Mouse (Mus musculus) left cerebral cortex, postnatal 14 days (tissue): ENCODE measurements around the gene Cd180. TPM values are rescaled to one million over a fixed set of nuclear protein-coding genes. Genes with fewer than 3 reads are reported as not detected.
"Not testable (repeated sequence)": the region's sequence is repeated elsewhere in the genome, so short reads cannot be mapped to it uniquely, and the experiment has no call there.

ENCODE experiments used
- DNase-seq, 2 experiments: peaks; one replicate each; pipeline ENCODE4 v3.0.0; 2021 to 2022; ENCODE audit warnings: low spot score in 2 of 2, mixed read lengths in 1 of 2
- intact Hi-C: fragments of 180-260 bp; cut with DNase I; formaldehyde crosslinking; loops from one replicate; pipeline ENCODE4 v1.15.1; 2025
- total RNA-seq, 2 experiments: library from RNA; stranded (reverse); gene quantifications; 2 replicates each; pipeline ENCODE4 v1.2.3; 2021

Cd180 gene
- total RNA-seq, 2 experiments from 2014 or later: 2.9 to 3.3 TPM

DNA sequence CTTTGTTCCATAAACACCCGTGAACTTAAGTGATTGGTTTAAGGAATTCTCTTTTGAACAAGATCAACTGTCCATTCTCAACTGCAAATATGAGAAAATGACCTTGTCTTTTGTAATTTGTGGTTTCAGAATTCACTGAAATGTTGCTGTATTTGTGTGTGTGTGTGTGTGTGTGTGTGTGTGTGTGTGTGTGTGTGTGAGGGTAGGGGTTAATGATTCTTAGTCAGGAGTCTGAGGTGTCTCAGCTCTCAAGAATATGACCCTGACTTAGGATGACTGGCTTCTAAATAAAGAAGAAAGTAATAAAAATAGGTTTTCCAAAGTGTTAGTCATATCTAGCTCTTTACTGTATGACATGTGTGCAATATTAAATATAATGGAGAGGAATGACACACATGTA, 33.5 kb downstream of the Cd180 start:
- intact Hi-C loops: no loop called here
- DNase-seq: no peak

DNA sequence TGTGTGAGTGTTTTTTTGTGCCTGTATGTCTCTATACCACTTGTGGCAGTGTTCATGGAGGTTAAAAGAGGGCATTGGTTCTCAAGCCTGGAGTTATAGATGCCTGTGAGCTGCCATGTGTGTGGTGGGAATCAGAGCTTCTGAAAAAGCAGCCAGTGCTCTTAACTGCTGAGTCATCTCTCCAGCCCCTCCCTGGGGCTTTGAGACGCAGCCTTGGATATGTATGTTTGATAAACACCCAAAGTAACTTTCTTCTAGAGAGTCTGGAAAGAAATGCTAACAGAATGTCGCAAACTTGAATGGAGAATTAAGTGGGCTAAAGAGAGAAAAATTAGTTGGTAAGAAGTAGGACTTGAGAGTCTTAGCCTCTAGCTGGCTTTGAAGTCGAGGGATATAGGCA, 34.7 kb downstream of the Cd180 start:
- intact Hi-C loops: no loop called here
- DNase-seq: no peak

DNA sequence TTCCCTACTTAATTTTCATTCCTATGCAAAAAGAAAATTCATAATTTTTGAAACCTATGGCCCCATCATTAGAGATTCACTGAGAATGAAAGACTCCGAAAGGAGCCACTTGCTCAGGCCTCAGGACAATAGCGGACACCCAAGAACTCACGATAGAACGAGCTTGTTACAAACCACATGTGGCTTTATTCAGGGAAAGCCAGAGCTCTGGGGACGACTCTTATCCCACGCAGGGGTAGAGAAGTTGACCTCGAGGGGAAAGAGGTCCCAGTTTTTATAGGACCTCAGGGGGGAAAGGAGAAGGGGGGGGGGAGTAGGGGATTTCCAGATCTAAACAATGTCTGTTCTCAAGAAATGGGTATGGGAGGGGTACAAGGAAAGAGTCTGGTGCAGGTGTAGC, 35.6 kb downstream of the Cd180 start:
- DNase-seq, intact Hi-C loops: not testable (repeated sequence)

DNA sequence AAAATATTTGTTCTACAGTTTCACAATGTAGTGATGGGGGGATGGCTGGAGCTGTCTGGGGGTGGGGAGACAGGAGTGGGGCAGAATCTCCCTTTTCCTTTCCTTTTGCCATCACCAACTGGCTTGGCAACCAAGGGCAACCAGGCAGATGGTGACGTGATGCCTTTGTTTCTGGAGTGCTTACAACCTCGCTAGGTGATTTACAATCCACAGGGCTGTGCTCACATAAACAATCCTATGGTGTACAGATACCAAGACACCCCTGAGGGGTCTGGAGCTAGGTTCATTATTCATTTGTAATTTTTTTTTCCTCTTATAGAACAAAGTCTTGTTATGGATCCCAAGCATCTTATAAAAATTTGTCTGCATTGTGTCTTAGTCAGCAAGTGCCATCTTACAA, 39.7 kb downstream of the Cd180 start:
- no peak for DNase-seq
- intact Hi-C loops: no loop called here

DNA sequence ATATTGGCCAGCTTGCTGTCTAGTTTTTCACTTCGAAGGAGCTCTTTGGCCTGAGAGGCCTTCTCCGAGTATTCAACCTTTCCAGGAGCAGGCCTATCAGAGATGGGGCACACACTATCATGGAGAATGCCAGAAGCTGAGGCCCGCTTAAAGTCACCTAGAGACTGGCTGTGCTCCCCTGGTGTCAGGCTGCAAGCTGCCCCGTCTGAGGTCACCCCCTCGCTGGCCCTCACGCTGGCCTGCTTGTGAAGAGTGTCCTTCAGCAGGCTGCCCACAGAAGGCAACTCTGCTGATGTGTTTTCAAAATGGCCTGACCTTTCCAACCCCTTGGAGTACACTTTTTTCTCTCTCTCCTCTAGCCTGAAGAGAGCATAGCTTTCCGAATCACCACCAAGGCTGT, 44.5 kb downstream of the Cd180 start:
- no peak for DNase-seq
- intact Hi-C loops: no loop called here

DNA sequence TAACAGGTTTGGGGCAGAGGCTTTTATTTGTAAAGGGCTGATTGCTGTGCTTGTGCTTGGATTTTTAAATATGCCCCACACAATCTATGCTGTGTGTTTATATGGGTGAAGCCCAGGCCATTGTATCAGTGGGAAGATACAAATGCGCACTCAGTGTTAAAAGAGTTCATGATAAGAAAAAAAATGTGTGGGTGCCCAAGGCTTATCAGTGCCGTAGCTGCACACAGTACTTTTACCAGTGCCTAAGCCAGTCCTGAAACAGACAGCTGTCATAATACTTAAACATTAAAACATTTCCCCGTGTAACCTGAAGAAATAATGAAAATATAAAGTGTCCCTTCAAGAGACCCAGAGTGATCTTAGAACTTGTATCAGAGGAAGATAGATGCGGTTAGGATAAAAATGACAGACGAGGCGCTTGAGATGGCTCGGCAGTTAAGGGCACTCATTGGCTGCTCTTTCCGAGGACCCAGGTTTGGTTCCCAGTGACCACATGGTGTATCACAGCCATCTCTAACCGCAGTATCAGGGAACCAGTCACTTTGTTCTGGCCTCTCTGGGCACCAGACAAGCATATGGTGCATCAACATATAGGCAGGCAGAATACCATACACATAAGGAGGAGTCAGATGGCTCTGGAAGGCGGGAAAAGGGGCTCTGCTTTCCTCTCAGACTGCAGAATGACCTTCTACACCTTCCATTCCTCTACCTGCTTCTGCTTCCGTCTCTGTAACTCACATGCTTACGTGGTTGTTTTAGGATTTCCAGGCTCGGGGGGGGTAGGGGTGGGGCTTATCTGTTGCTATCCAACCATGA, 46.6 kb downstream of the Cd180 start:
- no peak for DNase-seq
- intact Hi-C loops: no loop called here

DNA sequence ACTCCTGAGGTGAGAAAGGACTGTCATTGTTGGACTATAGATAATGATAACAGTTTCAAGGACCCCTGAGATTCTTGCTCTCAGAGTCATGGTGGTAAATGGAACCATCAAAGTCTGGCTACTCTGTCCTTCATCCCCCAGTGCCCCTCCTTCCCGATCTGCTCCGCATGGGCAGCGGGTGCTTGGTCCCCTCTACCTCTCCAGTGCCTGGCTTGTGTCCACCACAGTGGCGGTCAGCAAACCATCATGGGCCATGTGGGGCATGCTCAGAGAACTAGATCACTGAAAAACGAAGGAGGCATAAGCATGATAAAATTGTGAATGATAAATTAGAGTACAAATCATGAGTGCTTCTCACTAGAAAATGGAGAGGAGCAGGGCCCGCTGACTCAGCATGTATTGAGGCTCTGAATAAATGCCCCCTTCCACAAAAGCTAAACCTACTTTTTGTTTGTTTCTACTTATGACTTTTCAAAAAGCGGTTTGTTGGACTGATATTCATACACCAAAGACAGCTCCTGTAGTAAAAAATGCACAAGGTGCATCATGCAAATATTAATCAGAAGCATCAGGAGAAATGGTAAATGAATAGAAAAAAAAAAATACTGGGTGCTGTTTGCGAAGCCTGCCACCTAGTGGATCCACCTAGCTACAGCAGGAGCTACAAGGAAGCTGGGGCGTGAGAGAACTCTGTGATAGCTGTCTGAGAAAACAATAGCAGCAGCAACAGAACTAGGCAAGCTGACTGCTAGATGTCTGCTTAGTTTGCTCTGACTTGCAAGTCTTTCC, 51.3 kb downstream of the Cd180 start:
- peak; percentile 73 to 76 for DNase-seq
- intact Hi-C loops: loop anchor here (1.0 to 2.0 kb wide), 2 partner anchors 58 to 66 kb away; no protein-coding TSS in a partner anchor

DNA sequence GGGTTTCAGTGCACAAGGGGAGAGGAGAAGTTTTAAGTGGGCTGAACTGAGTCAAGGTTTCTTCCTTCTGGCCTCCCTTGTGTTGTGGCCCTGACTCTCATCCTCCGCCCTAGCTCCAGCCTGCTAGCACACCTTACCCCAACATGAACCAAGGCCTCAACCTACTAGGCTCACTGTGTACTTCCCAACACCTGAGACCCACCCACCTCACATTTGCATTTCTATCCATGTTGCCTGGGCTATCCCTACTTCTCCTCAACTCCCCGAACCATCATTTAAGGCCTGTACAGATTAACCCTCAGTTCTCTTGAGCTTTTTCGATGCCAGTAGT, 51.9 kb downstream of the Cd180 start:
- no peak for DNase-seq
- intact Hi-C loops: loop anchor here (1.0 to 2.0 kb wide), 2 partner anchors 58 to 67 kb away; no protein-coding TSS in a partner anchor

DNA sequence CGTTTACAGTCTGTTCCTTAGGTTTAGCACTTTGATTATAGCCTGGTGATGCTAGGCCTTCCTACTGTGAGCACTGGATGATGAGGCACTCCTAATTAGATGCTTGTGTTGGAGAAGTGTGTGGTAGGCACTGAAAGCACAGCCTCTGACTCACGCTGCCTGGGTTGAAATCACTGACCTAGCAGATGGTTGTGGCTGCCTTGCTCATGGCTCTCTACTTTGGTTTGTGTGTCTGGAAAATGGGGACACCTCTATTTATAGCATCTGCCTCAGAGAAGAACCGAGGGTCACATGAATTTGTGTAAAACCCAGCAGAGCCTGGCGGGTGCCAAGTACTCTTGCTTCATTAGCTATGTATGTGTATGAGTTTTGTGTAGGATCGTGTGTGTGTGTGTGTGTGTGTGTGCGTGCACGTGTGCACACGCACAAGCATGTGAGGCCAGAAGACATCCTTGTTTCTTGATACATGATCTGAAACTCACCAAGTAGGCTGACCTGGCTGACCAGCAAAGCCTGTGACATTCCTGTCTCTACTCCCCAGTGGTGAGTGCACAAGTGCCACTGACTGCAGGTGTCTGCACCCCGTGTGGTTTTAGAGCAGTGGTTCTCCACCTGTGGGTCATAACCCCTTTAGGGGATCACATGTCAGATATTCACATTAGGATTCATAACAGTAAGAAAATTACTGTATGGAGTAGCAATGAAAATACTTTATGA, 52.4 kb downstream of the Cd180 start:
- intact Hi-C loops: loop anchor here (1.0 to 2.0 kb wide), 2 partner anchors 59 to 67 kb away; no protein-coding TSS in a partner anchor
- peak; percentile 37 to 62 for DNase-seq

DNA sequence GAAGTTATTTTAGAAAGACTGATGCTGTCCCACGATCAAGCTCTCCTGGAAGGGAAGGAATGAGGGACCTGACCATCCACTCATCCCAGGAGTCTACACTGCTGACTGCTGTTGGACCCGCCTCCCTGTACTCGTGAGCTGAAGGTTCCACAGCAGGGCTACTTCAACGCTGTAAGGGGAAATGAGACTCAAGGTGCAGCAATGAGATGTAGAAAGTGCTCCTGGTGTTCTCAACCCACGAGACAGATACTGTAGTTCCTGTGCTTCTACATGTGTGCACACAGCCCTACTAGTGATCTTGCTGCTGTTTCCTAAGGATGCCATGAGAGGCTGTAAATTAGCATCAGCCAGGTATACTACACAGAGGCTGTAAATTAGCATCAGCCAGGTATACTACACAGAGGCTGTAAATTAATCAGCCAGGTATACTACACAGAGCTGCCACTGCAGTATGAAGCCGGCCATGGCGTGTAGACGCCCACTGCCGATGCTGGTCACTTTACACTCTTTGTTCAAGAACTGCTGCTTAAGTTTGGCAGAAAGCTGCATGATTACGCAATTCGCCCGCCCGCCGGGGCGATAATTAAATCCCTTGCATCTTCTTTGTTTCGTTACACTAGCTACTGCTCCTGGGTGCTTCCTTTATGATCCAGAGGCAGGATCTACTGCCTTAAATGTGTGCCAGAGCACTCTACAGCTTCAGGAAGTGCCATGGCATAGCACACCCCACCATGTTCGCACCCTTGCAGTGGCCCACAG, 53.6 kb downstream of the Cd180 start:
- intact Hi-C loops: no loop called here
- DNase-seq: peak; percentile 47 to 72

DNA sequence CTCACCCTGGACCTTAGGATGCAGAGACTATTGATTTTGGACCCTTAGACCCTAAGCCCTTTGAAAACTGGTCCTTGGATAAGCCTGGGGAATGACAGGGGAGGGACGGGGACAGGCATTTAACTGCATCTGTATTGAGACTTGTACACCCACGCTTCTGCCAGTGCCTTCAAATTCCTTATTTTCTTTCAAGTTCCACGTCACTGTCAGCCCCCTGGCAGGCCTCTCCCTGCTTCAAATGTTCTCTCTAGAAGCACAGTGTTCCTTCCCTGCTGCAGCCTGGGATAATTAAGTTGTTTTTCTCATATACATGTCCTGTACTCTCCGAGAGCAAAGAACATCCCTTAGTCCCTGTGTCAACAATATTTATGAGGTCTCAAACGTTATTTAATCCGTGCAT, 55.8 kb downstream of the Cd180 start:
- intact Hi-C loops: no loop called here
- peak in 1 of 2 experiments; percentile 69 for DNase-seq

DNA sequence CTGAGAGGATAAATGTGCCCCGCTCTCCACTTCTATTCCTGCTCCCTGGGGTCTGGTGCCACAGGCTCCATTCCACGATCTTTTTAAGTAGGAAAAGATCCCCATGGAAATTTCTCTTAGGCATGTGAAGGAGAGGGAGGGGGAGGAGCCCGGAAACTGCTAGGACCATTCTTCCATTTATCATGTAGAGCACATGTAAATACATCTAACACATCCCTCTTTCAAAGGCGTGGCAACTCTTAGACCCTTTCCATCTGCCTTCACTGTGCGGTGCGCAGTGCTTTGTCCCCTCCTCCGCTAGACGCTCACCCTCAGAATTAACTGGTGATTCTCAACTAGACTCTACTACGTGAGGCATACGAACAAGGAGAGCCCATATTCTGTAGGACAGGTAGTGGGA, 56.5 kb downstream of the Cd180 start:
- intact Hi-C loops: no loop called here

DNA sequence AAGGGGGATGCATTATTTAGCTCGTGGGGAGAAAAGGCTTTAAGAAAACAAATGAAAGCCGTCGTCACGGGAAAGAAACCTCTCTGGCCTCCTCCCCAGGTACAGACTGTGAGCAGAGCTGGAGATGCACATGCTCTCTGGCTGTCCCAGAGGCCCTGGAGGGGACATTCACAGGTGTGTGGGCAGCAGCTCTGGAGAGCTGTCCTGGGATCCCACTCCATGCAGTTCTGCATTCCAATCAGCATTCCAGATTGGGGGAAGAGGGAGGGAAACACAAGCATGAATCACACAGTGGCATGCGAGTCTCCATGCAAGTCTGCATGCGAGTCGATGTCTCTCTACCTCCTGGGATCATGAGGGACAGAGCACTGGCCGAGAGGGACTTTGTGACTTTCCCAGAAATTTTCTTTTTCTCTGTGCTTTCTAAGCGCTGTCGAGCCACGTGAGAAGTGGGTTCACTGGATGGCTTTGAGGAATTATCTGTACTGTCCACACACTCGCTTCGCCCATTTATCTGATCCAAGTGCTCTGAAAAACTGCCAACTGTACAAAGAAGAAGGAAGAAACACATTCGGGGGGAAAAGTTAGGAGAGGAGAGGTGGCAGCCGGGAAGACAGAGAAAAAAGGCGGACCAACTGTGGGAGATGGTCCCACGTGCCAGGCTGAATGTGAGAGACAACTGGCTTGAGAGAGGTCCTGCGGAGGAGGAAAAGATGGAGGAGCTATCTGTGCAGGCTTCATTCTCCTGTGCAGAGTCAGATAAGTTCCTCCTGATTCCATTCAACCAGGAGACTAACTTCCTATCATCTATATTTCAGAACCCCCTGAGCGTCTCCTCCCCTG, 60.6 kb downstream of the Cd180 start:
- DNase-seq: no peak
- intact Hi-C loops: no loop called here

More for the DNA sequence above, 56.5 kb downstream of the Cd180 start:
- DNase-seq: no peak

DNA sequence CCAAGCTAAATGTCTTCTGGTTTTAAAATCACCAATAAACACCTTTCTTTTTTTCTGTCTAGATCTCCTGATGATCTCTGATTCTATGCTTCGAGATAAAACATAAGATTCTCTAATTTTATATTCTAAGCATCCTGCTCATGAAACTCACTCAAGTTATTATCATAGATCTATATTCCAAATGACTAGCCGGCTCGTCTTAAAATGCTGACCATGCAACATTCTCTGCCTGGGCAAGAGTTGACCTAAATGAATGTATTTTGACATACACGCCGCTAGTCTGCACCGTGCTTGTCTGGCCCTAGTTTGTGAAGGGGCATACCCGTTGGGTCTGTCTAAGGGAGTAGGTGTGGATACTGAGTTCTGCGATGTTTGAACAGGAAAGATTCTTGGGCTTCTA, 61.8 kb downstream of the Cd180 start:
- intact Hi-C loops: no loop called here
- no peak for DNase-seq

DNA sequence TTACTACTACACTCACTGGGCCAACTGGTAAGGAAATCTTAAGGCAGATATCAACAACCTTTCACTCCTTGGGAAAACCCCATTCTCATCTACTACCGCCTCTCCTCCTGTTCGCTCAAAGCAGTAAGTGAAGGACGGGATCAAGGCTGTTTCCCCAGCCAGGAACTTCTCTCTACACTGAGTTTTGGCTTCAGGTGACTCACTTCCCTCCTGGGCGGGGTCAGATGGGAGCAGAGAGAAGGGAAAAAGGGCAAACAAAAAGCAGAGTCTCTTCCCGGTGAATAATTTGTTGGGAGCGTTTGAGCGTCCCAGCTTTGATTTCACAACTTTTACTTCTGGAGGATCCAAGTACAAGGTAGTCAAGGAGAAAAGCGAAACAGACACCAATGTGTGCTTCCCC, 62.7 kb downstream of the Cd180 start:
- DNase-seq: no peak
- intact Hi-C loops: no loop called here

DNA sequence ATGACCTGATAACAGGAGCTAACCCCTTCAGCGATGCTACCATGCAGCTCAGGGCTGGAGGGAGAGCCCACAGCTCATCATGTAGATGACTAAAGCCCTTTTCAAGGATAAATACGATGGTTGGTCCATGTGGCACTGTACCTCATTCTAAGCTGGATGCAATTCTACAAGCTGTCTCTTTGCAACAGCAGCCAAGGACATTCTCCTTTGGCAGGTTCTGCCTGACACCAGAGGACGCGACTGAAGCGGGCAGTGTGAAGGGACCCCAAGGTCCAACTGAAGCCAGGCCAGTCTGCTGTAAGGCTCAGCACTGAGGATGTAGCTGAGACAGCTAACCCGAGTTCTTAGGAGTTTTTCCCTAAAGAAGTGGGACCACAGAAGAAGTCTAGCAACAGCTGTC, 64.7 kb downstream of the Cd180 start:
- no peak for DNase-seq
- intact Hi-C loops: no loop called here

DNA sequence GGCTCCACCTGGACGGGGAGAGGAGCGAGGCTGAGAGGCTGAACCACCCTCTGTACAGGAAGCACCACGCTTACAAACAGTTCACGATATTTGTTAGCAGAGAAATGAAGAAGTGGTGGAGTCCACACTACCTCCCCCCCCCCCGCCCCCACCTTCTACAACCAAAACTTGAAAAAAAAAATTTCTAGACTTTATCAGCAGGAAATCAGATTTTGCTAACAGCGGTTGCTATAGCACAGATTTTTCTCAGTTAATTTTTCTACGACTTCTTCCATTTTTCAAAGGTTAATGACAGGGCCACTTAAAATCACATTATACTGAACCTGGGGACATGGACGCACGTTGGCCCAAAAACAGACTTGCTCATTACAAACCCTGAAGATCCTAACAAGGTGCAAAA, 68.1 kb downstream of the Cd180 start:
- intact Hi-C loops: no loop called here
- no peak for DNase-seq

DNA sequence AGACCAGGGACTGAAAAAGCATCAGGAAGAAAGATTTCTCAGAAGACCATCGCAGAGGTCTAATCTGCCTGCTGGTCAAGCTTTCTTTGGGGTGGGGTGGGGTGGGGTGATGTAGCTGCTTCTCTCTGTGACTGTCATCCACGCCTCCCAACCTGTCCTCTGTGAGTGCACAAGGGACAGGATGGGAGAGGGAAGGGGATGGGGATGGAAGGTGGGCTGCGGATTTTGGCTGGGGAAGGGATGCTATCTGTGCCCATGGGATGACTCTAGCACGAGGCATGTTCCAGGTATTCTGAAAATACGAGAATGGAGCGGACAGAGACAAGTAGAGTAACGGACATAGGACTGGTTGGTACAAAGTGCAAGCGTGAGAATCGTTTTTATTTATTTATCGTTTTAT, 68.8 kb downstream of the Cd180 start:
- DNase-seq: no peak
- intact Hi-C loops: no loop called here

DNA sequence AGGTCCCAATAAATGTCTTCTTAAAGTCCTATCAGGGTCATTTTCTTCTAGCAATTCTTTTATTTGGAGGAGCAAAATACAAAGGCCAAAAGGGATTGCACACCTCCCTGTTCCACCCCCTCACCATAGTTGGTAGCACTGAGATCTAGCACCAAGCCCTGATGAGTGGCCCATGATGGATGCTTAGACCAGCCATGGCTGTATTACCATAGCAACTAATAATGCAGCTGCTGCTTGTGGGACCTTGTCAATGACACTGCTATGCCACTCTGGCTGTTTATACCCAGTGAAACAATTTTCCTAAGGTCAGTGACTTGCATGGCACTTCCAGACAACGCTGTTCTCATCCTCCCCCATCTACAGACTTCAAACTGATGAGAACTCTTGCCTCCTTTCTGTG, 70.9 kb downstream of the Cd180 start:
- intact Hi-C loops: no loop called here
- no peak for DNase-seq
